ENCODE assay signal across 17 mouse cellular contexts in the genomic region with DNA sequence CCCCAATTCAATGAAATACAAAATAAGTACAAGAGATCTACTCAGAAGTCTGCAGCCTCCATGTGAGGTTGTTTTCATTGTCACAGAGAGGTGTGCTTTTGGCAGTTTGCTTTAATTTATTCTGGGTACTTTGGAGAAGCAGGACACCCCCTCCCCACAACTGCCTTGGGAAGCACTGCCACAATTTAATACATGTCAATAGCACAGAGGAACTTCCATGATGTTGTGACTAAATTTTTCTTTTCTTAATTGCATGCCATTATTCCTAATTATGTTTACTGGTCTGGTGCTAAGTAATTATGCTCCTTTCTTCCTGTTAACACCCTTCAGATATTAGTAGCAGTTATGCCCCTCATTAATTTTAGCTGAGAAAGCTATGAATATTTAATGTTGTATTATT.
"Had no signal": no experiment of that assay in that cellular context is flagged by ENCODE, and none has a peak within 500 bp of the region (broad histone marks: within the 10 kb centered on the region; RNA-seq: fewer than 3 reads in every experiment).

No protein-coding gene starts in this region.

- H3K4me3 ChIP-seq: limb, embryonic 12.5 days; limb, embryonic 15.5 days; midbrain, embryonic 12.5 days; midbrain, embryonic 15.5 days; neural tube, embryonic 12.5 days; neural tube, embryonic 15.5 days had no signal

- ATAC-seq: liver, postnatal 0 days; lung, postnatal 0 days; midbrain, embryonic 15.5 days had no signal

- H3K9ac ChIP-seq: limb, embryonic 12.5 days; limb, embryonic 15.5 days; liver, embryonic 14.5 days; liver, postnatal 0 days; lung, embryonic 14.5 days; midbrain, embryonic 12.5 days; midbrain, embryonic 15.5 days; neural tube, embryonic 12.5 days; neural tube, embryonic 15.5 days had no signal

- H3K36me3 ChIP-seq: limb, embryonic 12.5 days; limb, embryonic 15.5 days; midbrain, embryonic 12.5 days; midbrain, embryonic 15.5 days; neural tube, embryonic 12.5 days; neural tube, embryonic 15.5 days had no signal

- DNase-seq: kidney, postnatal 25 days; left cerebral cortex, postnatal 4 days; liver, postnatal 0 days; lung, embryonic 14.5 days; thymus, adult 18-20 months; thymus, postnatal 36 days had no signal

- H3K4me2 ChIP-seq: limb, embryonic 12.5 days; limb, embryonic 15.5 days; liver, embryonic 11.5 days; lung, embryonic 14.5 days; midbrain, embryonic 12.5 days; midbrain, embryonic 15.5 days; neural tube, embryonic 12.5 days; neural tube, embryonic 15.5 days had no signal

- H3K9me3 ChIP-seq: limb, embryonic 12.5 days; limb, embryonic 15.5 days; midbrain, embryonic 12.5 days; midbrain, embryonic 15.5 days; neural tube, embryonic 12.5 days; neural tube, embryonic 15.5 days had no signal

- H3K27me3 ChIP-seq: limb, embryonic 12.5 days; limb, embryonic 15.5 days; midbrain, embryonic 12.5 days; midbrain, embryonic 15.5 days; neural tube, embryonic 12.5 days; neural tube, embryonic 15.5 days had no signal

- H3K4me1 ChIP-seq: limb, embryonic 12.5 days; limb, embryonic 15.5 days; neural tube, embryonic 12.5 days; neural tube, embryonic 15.5 days had no signal

- H3K27ac ChIP-seq: kidney, postnatal 0 days; limb, embryonic 12.5 days; limb, embryonic 15.5 days; liver, embryonic 14.5 days; macrophage; midbrain, embryonic 12.5 days; midbrain, embryonic 15.5 days; neural tube, embryonic 12.5 days; neural tube, embryonic 15.5 days had no signal
